Mouse (Mus musculus) embryonic facial prominence, embryonic 11.5 days (tissue): ENCODE measurements around the gene Pced1b. TPM values are rescaled to one million over a fixed set of nuclear protein-coding genes. Genes with fewer than 3 reads are reported as not detected.

ENCODE experiments used
- ATAC-seq: fragments of 200-750 bp; cut with Nextera tagmentation; replicated peaks from 2 replicates; pipeline ENCODE4 v1.8.0; 2017; ENCODE audit warnings: low read depth; ENCODE audit not compliant: insufficient number of reproducible peaks, low FRiP score, low TSS enrichment
- DNase-seq: peaks from one replicate; pipeline ENCODE4 v3.0.0-alpha.2; 2015; ENCODE audit warnings: low spot score
- H3K27ac ChIP-seq: fragments of 300-500 bp; sonication (generic); replicated peaks from 2 replicates; pipeline ENCODE4 v1.5.1; 2014; ENCODE audit warnings: mild to moderate bottlenecking, low read depth, low read length, control low read depth
- H3K27me3 ChIP-seq: fragments of 300-500 bp; sonication (generic); 2 replicates; pipeline ENCODE4 v1.6.1; 2014; ENCODE audit warnings: mild to moderate bottlenecking, low read length, moderate library complexity, mixed read lengths; ENCODE audit not compliant: control insufficient read depth, insufficient read depth
- H3K36me3 ChIP-seq: fragments of 300-500 bp; sonication (generic); replicated peaks from 2 replicates; pipeline ENCODE4 v1.6.1; 2014; ENCODE audit warnings: low read depth, mild to moderate bottlenecking, low read length, moderate library complexity, mixed read lengths; ENCODE audit not compliant: control insufficient read depth, insufficient read depth
- H3K4me1 ChIP-seq: fragments of 300-500 bp; sonication (generic); 2 replicates; pipeline ENCODE4 v1.6.1; 2014; ENCODE audit warnings: low read length, mixed read lengths; ENCODE audit not compliant: control insufficient read depth, insufficient read depth
- H3K4me2 ChIP-seq: fragments of 300-500 bp; sonication (generic); 2 replicates; pipeline ENCODE4 v1.6.1; 2014; ENCODE audit warnings: low read depth, mild to moderate bottlenecking, control low read depth, low read length, moderate library complexity
- H3K4me3 ChIP-seq: fragments of 300-500 bp; sonication (generic); 2 replicates; pipeline ENCODE4 v1.5.1; 2014; ENCODE audit warnings: low read depth, low read length, control low read depth
- H3K9ac ChIP-seq: fragments of 300-500 bp; sonication (generic); replicated peaks from 2 replicates; pipeline ENCODE4 v1.6.1; 2014; ENCODE audit warnings: mild to moderate bottlenecking, control low read depth, low read length
- H3K9me3 ChIP-seq: fragments of 300-500 bp; sonication (generic); replicated peaks from 2 replicates; pipeline ENCODE4 v1.6.1; 2016; ENCODE audit warnings: mild to moderate bottlenecking, low read length, inconsistent platforms, mixed read lengths; ENCODE audit not compliant: control insufficient read depth
- WGBS: fragments of 180-500 bp; shearing (Covaris S2); extraction: QIAGEN DNeasy Blood & Tissue Kit; methylation state at CpG from one replicate; pipeline ENCODE4 v1.1.7; 2014; 5-methylcytosine and 5-hydroxymethylcytosine counted together
- polyA plus RNA-seq: library from polyadenylated mRNA; unstranded; fragments of >200 nt; fragmentation: Nextera tagmentation; extraction: Ambion mirVana; gene quantifications from 2 replicates; pipeline ENCODE4 v1.2.1, GENCODE M21; 2014

The Pced1b gene
- polyA plus RNA-seq, 1 experiment from 2014 or later, result 4.3 TPM

GRCm38 (mm10) chr15:97420292-97420691 lies 173.4 kb downstream of the Pced1b start:
- 92% methylated on average over 2 of the region's 2 CpGs for WGBS
- Histone ChIP-seq H3K4me3 (no peak overlapping the region), H3K27me3 (no peaks in the 10 kb centered on the region), H3K4me1 (no peaks in the 10 kb centered on the region), H3K9me3 (no peaks in the 10 kb centered on the region), H3K9ac (no peak overlapping the region), H3K4me2 (no peak overlapping the region), H3K36me3 (no peaks in the 10 kb centered on the region), H3K27ac (no peak overlapping the region)
- ATAC-seq, result no peak
- DNase-seq, result no peak

- H3K4me2 ChIP-seq, result no peak overlapping the region
- ATAC-seq (no peak), DNase-seq (no peak)
- no peak overlapping the region for H3K9ac ChIP-seq
- 47% methylated on average over 3 of the region's 3 CpGs for WGBS
- H3K36me3 ChIP-seq, result no peaks in the 10 kb centered on the region
- H3K27me3 ChIP-seq, result no peaks in the 10 kb centered on the region
- H3K9me3 ChIP-seq, result no peaks in the 10 kb centered on the region
- no peak overlapping the region for H3K27ac ChIP-seq
- no peaks in the 10 kb centered on the region for H3K4me1 ChIP-seq
- H3K4me3 ChIP-seq, result no peak overlapping the region
These were observed 174.6 kb downstream of the Pced1b start for GRCm38 (mm10) chr15:97421533-97421932.

- no peak overlapping the region for H3K4me3 ChIP-seq
- no peak overlapping the region for H3K4me2 ChIP-seq
- ATAC-seq (no peak), DNase-seq (no peak)
- no peaks in the 10 kb centered on the region for H3K27me3 ChIP-seq
- H3K27ac ChIP-seq, result no peak overlapping the region
- no peaks in the 10 kb centered on the region for H3K4me1 ChIP-seq
- H3K9ac ChIP-seq, result no peak overlapping the region
- H3K9me3 ChIP-seq, result no peaks in the 10 kb centered on the region
- 78% methylated on average over 4 of the region's 4 CpGs for WGBS
- no peaks in the 10 kb centered on the region for H3K36me3 ChIP-seq
These were observed 175.5 kb downstream of the Pced1b start for GRCm38 (mm10) chr15:97422212-97422944.

GRCm38 (mm10) chr15:97424375-97424774 lies 177.5 kb downstream of the Pced1b start:
- ATAC-seq, result no peak
- no peaks in the 10 kb centered on the region for H3K27me3 ChIP-seq
- no peaks in the 10 kb centered on the region for H3K4me1 ChIP-seq
- H3K4me3 ChIP-seq, result no peak overlapping the region
- 61% methylated on average over 7 of the region's 7 CpGs for WGBS
- H3K27ac ChIP-seq, result no peak overlapping the region
- H3K9me3 ChIP-seq, result no peaks in the 10 kb centered on the region
- H3K4me2 ChIP-seq, result no peak overlapping the region
- H3K9ac ChIP-seq, result no peak overlapping the region
- H3K36me3 ChIP-seq, result no peaks in the 10 kb centered on the region
- no peak for DNase-seq

- Histone ChIP-seq H3K27ac (no peak overlapping the region), H3K9me3 (no peaks in the 10 kb centered on the region), H3K9ac (no peak overlapping the region), H3K27me3 (no peaks in the 10 kb centered on the region), H3K36me3 (no peaks in the 10 kb centered on the region), H3K4me1 (no peaks in the 10 kb centered on the region), H3K4me2 (no peak overlapping the region), H3K4me3 (no peak overlapping the region)
- no peak for ATAC-seq
- WGBS, result 83% methylated on average over 3 of the region's 3 CpGs
- DNase-seq, result no peak
These were observed 178.1 kb downstream of the Pced1b start for GRCm38 (mm10) chr15:97424961-97425360.

GRCm38 (mm10) chr15:97429201-97429900 lies 182.4 kb downstream of the Pced1b start:
- Histone ChIP-seq H3K27me3 (no peaks in the 10 kb centered on the region), H3K4me1 (no peaks in the 10 kb centered on the region), H3K4me3 (no peak overlapping the region), H3K9ac (no peak overlapping the region), H3K9me3 (no peaks in the 10 kb centered on the region), H3K27ac (no peak overlapping the region), H3K36me3 (no peaks in the 10 kb centered on the region), H3K4me2 (no peak overlapping the region)
- DNase-seq (no peak), ATAC-seq (no peak)
- 88% methylated on average over 12 of the region's 12 CpGs for WGBS

- Histone ChIP-seq H3K36me3 (no peaks in the 10 kb centered on the region), H3K27me3 (no peaks in the 10 kb centered on the region), H3K4me2 (no peak overlapping the region), H3K27ac (no peak overlapping the region), H3K9me3 (no peaks in the 10 kb centered on the region), H3K9ac (no peak overlapping the region), H3K4me3 (no peak overlapping the region), H3K4me1 (no peaks in the 10 kb centered on the region)
- ATAC-seq (no peak), DNase-seq (no peak)
- whole genome bisulfite sequencing, result 92% methylated on average over 6 of the region's 6 CpGs
These were observed 184.6 kb downstream of the Pced1b start for GRCm38 (mm10) chr15:97431533-97431932.

GRCm38 (mm10) chr15:97432221-97432620 lies 185.3 kb downstream of the Pced1b start:
- no peaks in the 10 kb centered on the region for H3K27me3 ChIP-seq
- H3K36me3 ChIP-seq, result no peaks in the 10 kb centered on the region
- no peak overlapping the region for H3K9ac ChIP-seq
- no peaks in the 10 kb centered on the region for H3K9me3 ChIP-seq
- no peaks in the 10 kb centered on the region for H3K4me1 ChIP-seq
- DNase-seq, result no peak
- H3K27ac ChIP-seq, result no peak overlapping the region
- 74% methylated on average over 4 of the region's 4 CpGs for WGBS
- no peak overlapping the region for H3K4me3 ChIP-seq
- no peak overlapping the region for H3K4me2 ChIP-seq
- no peak for ATAC-seq
